ENCODE assay signal across 15 mouse cellular contexts in the genomic region with DNA sequence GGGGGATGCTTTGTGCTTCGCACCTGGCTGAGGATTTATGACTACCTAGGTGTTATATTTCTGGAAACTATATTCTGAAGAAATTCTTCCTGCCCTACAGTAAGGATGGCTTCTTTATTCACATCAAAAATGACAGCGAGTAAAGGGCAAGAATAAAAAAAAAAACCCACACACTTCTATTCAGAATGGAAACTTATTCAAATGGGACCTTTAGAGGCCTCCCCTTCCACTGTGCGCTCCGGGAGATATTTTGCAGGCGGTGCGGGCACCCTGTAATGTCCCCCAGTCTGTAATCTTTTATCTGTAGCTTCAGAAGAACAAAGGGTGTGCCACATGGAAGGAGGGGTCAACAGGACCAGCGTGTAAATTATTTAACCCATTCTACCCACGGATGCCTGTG.
"Had no signal": no experiment of that assay in that cellular context is flagged by ENCODE, and none has a peak within 500 bp of the region (broad histone marks: within the 10 kb centered on the region; RNA-seq: fewer than 3 reads in every experiment).

No protein-coding gene starts in this region.

- H3K9ac ChIP-seq: lung, embryonic 14.5 days; midbrain, embryonic 12.5 days; midbrain, embryonic 15.5 days; neural tube, embryonic 12.5 days; stomach, embryonic 15.5 days had no signal

- H3K9me3 ChIP-seq: midbrain, embryonic 10.5 days; midbrain, embryonic 12.5 days; midbrain, embryonic 15.5 days; neural tube, embryonic 12.5 days; stomach, embryonic 15.5 days had no signal

- H3K4me2 ChIP-seq: lung, embryonic 14.5 days; midbrain, embryonic 12.5 days; midbrain, embryonic 15.5 days; neural tube, embryonic 12.5 days; stomach, embryonic 15.5 days had no signal

- ATAC-seq: midbrain, embryonic 15.5 days had no signal

- H3K4me3 ChIP-seq: midbrain, embryonic 10.5 days; midbrain, embryonic 12.5 days; midbrain, embryonic 15.5 days; neural tube, embryonic 12.5 days; stomach, embryonic 15.5 days had no signal

- H3K27ac ChIP-seq: midbrain, embryonic 10.5 days; midbrain, embryonic 12.5 days; midbrain, embryonic 15.5 days; neural tube, embryonic 12.5 days; stomach, embryonic 15.5 days; stomach, postnatal 0 days had no signal

- H3K36me3 ChIP-seq: midbrain, embryonic 10.5 days; midbrain, embryonic 12.5 days; midbrain, embryonic 15.5 days; neural tube, embryonic 12.5 days; stomach, embryonic 15.5 days had no signal

- H3K27me3 ChIP-seq: midbrain, embryonic 12.5 days; midbrain, embryonic 15.5 days; neural tube, embryonic 12.5 days; stomach, embryonic 15.5 days had no signal

- DNase-seq: lung, adult 18-20 months; lung, embryonic 14.5 days; lung, postnatal 10 days; lung, postnatal 4 days; right cerebral cortex, postnatal 14 days; right cerebral cortex, postnatal 4 days; thymus, adult 2 months; thymus, postnatal 25 days; thymus, postnatal 4 days had no signal

- H3K4me1 ChIP-seq: neural tube, embryonic 12.5 days; stomach, embryonic 15.5 days had no signal
